Mouse (Mus musculus): ENCODE results near the gene Cdh4. TPM values are rescaled to one million over a fixed set of nuclear protein-coding genes. Genes with fewer than 3 reads are reported as not detected.

The Cdh4 gene
- polyA plus RNA-seq, 1 experiment from 2014 or later: 43.0 TPM

DNA sequence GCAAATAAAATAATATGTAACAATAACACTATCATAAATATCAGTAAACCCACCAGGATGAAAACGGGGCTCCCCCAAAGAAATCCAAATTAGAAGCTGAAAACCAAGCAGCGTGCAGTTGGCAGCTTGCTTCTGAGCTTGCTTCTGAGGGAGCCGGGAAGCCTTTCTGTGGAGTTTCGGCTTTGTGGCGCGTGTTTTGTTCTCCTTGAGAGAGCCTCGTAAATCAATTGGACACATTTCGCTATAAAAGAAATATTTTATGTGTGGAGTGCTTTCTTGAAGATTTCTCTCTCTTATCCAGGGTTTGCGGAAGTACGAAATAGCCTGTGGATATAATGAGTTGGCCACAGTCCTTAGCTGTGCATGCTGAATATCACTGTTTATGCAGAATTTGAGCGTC lies 131.1 kb downstream of the Cdh4 start:
- no peaks in the 10 kb centered on the region for H3K36me3 ChIP-seq (ENCODE audit: control insufficient read depth, insufficient read depth, low read length)
- H3K9ac ChIP-seq (ENCODE audit: low read depth, low read length): no peak overlapping the region
- H3K4me1 ChIP-seq (ENCODE audit: control insufficient read depth, insufficient read depth, low read depth, low read length): peaks cover 5% of the 10 kb centered on the region
- H3K4me2 ChIP-seq (ENCODE audit: low read length): no peak overlapping the region
- no peak overlapping the region for H3K4me3 ChIP-seq (ENCODE audit: low read length)
- no peaks in the 10 kb centered on the region for H3K9me3 ChIP-seq (ENCODE audit: control insufficient read depth, low read length)
- no peak overlapping the region for H3K27ac ChIP-seq (ENCODE audit: low read depth, low read length)
- WGBS: 33% methylated on average over 11 of the region's 11 CpGs
- no peak for ATAC-seq
- no peaks in the 10 kb centered on the region for H3K27me3 ChIP-seq (replicated peaks; ENCODE audit: control insufficient read depth, insufficient read depth, low read length)

DNA sequence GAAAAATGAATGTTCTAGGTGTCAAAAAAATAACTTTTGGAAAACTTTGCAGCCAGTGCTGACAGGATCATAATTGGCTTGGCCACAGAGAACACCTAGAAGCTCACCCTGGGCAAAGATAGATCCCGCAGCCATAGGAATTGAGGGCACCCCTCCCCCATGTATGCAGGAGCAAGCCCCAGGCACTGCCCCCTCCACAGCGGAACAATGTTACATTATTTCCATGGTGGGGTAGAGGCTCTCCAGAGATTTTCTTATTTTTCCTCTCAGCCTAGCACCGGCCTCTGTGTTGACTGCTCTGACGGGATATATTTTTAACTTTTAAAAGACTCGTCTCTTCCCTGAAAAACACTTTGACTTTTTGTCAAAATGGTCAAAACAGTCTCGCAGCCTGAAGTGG lies 131.6 kb downstream of the Cdh4 start:
- Histone ChIP-seq H3K9me3 (ENCODE audit: control insufficient read depth, low read length) (no peaks in the 10 kb centered on the region), H3K4me1 (ENCODE audit: control insufficient read depth, insufficient read depth, low read depth, low read length) (peaks cover 5% of the 10 kb centered on the region), H3K4me2 (ENCODE audit: low read length) (no peak overlapping the region), H3K4me3 (ENCODE audit: low read length) (no peak overlapping the region), H3K27ac (ENCODE audit: low read depth, low read length) (no peak overlapping the region), H3K9ac (ENCODE audit: low read depth, low read length) (no peak overlapping the region), H3K27me3 (replicated peaks; ENCODE audit: control insufficient read depth, insufficient read depth, low read length) (no peaks in the 10 kb centered on the region), H3K36me3 (ENCODE audit: control insufficient read depth, insufficient read depth, low read length) (no peaks in the 10 kb centered on the region)
- 45% methylated on average over 6 of the region's 6 CpGs for WGBS
- no peak for ATAC-seq

DNA sequence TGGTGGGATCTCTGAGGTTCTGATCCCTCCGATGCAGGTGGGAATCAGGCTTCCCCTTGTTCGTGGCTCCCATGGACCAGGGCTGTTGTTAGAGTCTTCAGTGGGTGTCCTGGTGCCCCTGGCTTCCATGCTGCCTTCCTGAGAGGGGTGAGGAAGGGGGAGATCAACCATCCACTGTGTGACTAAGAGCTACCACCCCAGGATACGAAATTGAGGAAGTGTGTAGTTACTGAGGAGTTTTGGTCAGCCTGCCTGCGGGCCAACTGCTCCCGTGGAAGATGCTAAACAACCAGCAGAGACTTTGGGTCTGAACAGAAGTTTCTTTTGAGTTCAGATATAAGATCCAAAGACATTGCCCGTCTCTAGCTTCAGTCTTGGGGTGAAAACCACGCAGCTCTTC lies 133.4 kb downstream of the Cdh4 start:
- H3K27ac ChIP-seq (ENCODE audit: low read depth, low read length): no peak overlapping the region
- 92% methylated on average over 7 of the region's 7 CpGs for whole genome bisulfite sequencing
- H3K4me3 ChIP-seq (ENCODE audit: low read length): no peak overlapping the region
- H3K9me3 ChIP-seq (ENCODE audit: control insufficient read depth, low read length): no peaks in the 10 kb centered on the region
- H3K27me3 ChIP-seq (replicated peaks; ENCODE audit: control insufficient read depth, insufficient read depth, low read length): no peaks in the 10 kb centered on the region
- ATAC-seq: no peak
- no peak overlapping the region for H3K9ac ChIP-seq (ENCODE audit: low read depth, low read length)
- peaks cover 5% of the 10 kb centered on the region; the same call in 1 of the 2 replicates for H3K4me1 ChIP-seq (ENCODE audit: control insufficient read depth, insufficient read depth, low read depth, low read length)
- H3K4me2 ChIP-seq (ENCODE audit: low read length): no peak overlapping the region
- no peaks in the 10 kb centered on the region for H3K36me3 ChIP-seq (ENCODE audit: control insufficient read depth, insufficient read depth, low read length)

DNA sequence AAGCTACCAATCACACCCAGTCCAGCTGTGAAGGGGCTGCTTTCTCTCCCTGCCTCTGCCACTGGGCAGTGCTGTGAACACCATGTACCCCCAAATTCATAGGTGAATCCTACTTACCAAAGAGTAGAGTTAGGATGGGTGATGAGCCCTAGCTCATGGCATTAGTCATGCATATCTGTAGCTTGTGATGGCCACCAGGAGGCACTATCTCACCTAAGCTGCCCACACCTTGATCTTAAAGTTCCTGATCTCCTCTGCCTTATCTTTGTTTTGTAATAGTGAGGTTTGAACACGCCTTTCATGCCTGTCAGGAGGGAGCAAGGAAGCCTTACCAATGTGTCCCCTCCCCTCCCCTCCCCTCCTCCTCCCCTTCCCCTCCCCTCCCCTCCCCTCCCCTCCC lies 134.0 kb downstream of the Cdh4 start:
- no peak for ATAC-seq
- no peak overlapping the region for H3K4me2 ChIP-seq (ENCODE audit: low read length)
- H3K27ac ChIP-seq (ENCODE audit: low read depth, low read length): no peak overlapping the region
- H3K27me3 ChIP-seq (replicated peaks; ENCODE audit: control insufficient read depth, insufficient read depth, low read length): no peaks in the 10 kb centered on the region
- WGBS: 83% methylated on average over 1 of the region's 1 CpGs
- H3K9ac ChIP-seq (ENCODE audit: low read depth, low read length): no peak overlapping the region
- H3K9me3 ChIP-seq (ENCODE audit: control insufficient read depth, low read length): no peaks in the 10 kb centered on the region
- peaks cover 5% of the 10 kb centered on the region; the same call in 1 of the 2 replicates for H3K4me1 ChIP-seq (ENCODE audit: control insufficient read depth, insufficient read depth, low read depth, low read length)
- H3K4me3 ChIP-seq (ENCODE audit: low read length): no peak overlapping the region
- no peaks in the 10 kb centered on the region for H3K36me3 ChIP-seq (ENCODE audit: control insufficient read depth, insufficient read depth, low read length)

DNA sequence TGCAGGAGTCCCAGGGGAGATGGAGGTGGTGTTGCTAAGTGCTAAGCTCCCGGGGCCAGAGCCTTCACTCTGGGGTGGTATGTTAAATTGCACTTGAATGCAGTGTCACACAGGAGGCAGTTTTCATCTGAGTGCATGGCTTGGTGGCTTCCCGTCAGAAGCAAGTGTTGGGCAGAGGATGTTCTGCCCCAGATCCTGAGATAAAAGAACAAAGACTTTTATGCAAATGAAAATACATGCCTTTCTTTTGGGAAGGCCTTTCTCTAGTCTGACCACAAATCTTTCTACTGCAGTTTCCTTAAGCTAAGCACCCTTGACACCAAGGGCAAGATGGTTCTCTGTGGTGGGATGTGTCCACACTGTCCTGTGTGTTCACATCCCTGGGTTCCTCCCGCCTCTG lies 136.1 kb downstream of the Cdh4 start:
- Histone ChIP-seq H3K36me3 (ENCODE audit: control insufficient read depth, insufficient read depth, low read length) (no peaks in the 10 kb centered on the region), H3K4me3 (ENCODE audit: low read length) (no peak overlapping the region), H3K27ac (ENCODE audit: low read depth, low read length) (no peak overlapping the region), H3K9ac (ENCODE audit: low read depth, low read length) (no peak overlapping the region), H3K4me2 (ENCODE audit: low read length) (no peak overlapping the region), H3K4me1 (ENCODE audit: control insufficient read depth, insufficient read depth, low read depth, low read length) (peaks cover under 1% of the 10 kb centered on the region; the same call in 1 of the 2 replicates), H3K27me3 (replicated peaks; ENCODE audit: control insufficient read depth, insufficient read depth, low read length) (no peaks in the 10 kb centered on the region), H3K9me3 (ENCODE audit: control insufficient read depth, low read length) (no peaks in the 10 kb centered on the region)
- WGBS: 65% methylated on average over 3 of the region's 3 CpGs
- no peak for ATAC-seq

DNA sequence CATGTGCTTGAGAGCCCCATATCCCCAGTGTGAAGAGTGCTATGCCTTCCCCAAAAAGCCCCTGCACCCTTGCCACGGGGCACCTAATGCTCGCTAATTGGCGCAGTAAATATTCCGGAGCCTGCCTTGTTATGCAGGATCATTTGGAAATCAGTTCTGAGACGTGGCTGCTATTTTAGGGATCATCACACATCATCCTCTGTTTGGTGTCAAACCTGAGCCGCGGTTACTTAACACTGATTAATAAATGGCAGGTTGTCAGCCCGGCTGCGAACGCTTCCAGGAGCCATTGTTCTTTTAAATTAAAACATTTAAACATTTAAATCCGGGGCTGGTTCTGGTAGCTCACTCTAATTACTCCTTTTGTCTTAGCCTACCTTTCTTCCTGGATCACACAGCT lies 136.6 kb downstream of the Cdh4 start:
- Histone ChIP-seq H3K9ac (ENCODE audit: low read depth, low read length) (no peak overlapping the region), H3K27me3 (replicated peaks; ENCODE audit: control insufficient read depth, insufficient read depth, low read length) (no peaks in the 10 kb centered on the region), H3K36me3 (ENCODE audit: control insufficient read depth, insufficient read depth, low read length) (no peaks in the 10 kb centered on the region), H3K4me2 (ENCODE audit: low read length) (no peak overlapping the region), H3K4me1 (ENCODE audit: control insufficient read depth, insufficient read depth, low read depth, low read length) (peaks cover 6% of the 10 kb centered on the region), H3K9me3 (ENCODE audit: control insufficient read depth, low read length) (no peaks in the 10 kb centered on the region), H3K4me3 (ENCODE audit: low read length) (no peak overlapping the region), H3K27ac (ENCODE audit: low read depth, low read length) (no peak overlapping the region)
- ATAC-seq: no peak
- 69% methylated on average over 11 of the region's 11 CpGs for WGBS

DNA sequence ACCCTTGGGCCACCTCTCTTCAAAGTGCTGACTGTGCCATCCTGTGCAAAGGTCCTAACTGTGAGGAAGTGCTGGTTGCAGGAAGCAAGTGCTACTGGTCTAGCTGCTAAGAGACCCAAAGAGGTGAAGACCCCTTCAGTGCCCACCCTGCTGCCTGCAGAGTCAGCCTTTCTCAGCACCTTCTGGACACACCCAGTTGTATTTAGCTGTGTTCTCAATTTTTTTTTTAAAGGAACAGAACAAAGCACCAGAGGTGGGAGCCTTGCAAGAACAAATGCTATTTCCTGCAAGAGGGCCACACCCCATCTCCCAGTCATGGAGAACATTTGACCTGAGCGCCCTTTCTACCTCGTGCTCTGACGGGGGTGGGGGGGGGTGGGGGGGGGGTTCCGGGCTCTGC lies 138.2 kb downstream of the Cdh4 start:
- H3K9me3 ChIP-seq (ENCODE audit: control insufficient read depth, low read length): no peaks in the 10 kb centered on the region
- WGBS: 50% methylated on average over 3 of the region's 4 CpGs
- H3K9ac ChIP-seq (ENCODE audit: low read depth, low read length): no peak overlapping the region
- no peaks in the 10 kb centered on the region for H3K27me3 ChIP-seq (replicated peaks; ENCODE audit: control insufficient read depth, insufficient read depth, low read length)
- peaks cover 7% of the 10 kb centered on the region for H3K4me1 ChIP-seq (ENCODE audit: control insufficient read depth, insufficient read depth, low read depth, low read length)
- H3K36me3 ChIP-seq (ENCODE audit: control insufficient read depth, insufficient read depth, low read length): no peaks in the 10 kb centered on the region
- no peak for ATAC-seq
- H3K4me2 ChIP-seq (ENCODE audit: low read length): no peak overlapping the region
- no peak overlapping the region for H3K27ac ChIP-seq (ENCODE audit: low read depth, low read length)
- no peak overlapping the region for H3K4me3 ChIP-seq (ENCODE audit: low read length)

DNA sequence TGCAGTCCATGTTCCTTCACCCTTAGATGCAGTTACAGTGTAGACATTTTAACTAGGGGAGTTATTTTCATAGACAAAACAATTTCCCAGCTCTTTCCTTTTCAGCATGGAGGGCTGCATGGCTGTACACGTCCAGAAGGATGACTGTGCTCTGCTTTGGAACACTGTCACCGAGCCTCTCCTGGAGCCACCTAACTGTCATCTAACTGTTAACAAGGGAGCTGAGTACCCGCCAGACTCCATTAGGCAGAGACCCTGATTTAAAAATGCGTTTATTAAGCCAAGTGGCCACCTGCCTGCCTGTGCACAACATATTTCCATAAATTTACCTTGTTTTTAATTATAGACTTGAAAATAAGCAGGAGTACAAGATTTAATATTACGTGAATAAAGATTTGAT lies 138.8 kb downstream of the Cdh4 start:
- no peak overlapping the region for H3K27ac ChIP-seq (ENCODE audit: low read depth, low read length)
- H3K4me2 ChIP-seq (ENCODE audit: low read length): no peak overlapping the region
- H3K9ac ChIP-seq (ENCODE audit: low read depth, low read length): no peak overlapping the region
- peaks cover 7% of the 10 kb centered on the region for H3K4me1 ChIP-seq (ENCODE audit: control insufficient read depth, insufficient read depth, low read depth, low read length)
- no peaks in the 10 kb centered on the region for H3K27me3 ChIP-seq (replicated peaks; ENCODE audit: control insufficient read depth, insufficient read depth, low read length)
- no peaks in the 10 kb centered on the region for H3K36me3 ChIP-seq (ENCODE audit: control insufficient read depth, insufficient read depth, low read length)
- no peaks in the 10 kb centered on the region for H3K9me3 ChIP-seq (ENCODE audit: control insufficient read depth, low read length)
- WGBS: 55% methylated on average over 5 of the region's 5 CpGs
- ATAC-seq: no peak
- no peak overlapping the region for H3K4me3 ChIP-seq (ENCODE audit: low read length)

DNA sequence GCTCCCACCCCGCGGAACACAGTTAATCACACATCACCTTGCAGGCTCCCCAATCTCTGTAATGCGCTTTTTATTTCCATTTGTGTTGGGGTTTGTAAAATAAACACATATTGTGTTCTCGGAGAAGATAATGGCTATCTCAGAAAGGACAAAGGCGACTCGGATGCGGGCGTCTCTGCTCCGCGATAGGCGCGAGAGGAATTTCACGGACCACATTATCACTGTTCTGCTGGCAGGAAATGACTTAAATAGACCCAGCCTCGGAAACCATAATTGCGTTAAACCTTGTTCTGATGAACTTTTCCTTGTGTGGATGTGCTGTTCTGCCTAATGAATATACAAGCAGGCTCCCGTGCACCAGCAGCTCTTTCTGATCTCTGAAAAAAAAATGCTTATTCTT lies 140.7 kb downstream of the Cdh4 start:
- Histone ChIP-seq H3K27me3 (replicated peaks; ENCODE audit: control insufficient read depth, insufficient read depth, low read length) (no peaks in the 10 kb centered on the region), H3K27ac (ENCODE audit: low read depth, low read length) (no peak overlapping the region), H3K9me3 (ENCODE audit: control insufficient read depth, low read length) (no peaks in the 10 kb centered on the region), H3K4me1 (ENCODE audit: control insufficient read depth, insufficient read depth, low read depth, low read length) (peaks cover 7% of the 10 kb centered on the region), H3K9ac (ENCODE audit: low read depth, low read length) (no peak overlapping the region), H3K4me2 (ENCODE audit: low read length) (0 out of 2 replicates have a peak overlapping the region, but pooled peaks have one; percentile 16), H3K4me3 (ENCODE audit: low read length) (no peak overlapping the region), H3K36me3 (ENCODE audit: control insufficient read depth, insufficient read depth, low read length) (no peaks in the 10 kb centered on the region)
- 48% methylated on average over 16 of the region's 16 CpGs for WGBS
- no peak for ATAC-seq

DNA sequence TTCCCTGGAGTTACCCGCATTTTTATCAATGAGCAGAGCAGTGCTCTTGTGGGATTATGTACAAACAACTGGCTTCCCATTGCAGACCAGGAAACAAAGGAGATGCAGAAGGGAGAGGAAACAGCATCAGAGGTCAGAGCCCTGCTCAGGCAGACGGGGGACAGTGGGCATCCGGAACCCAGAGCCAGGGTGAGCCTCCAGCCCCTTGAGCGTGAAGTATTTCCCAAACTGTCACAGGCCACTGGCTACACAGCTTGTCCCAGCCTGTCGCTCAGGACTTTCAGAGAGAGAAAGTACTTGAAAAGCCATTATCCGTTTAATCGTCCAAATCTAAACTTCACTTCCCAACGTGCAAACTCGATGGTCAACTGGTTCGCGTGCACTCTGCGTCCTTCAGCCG lies 142.4 kb downstream of the Cdh4 start:
- ATAC-seq: no peak
- H3K36me3 ChIP-seq (ENCODE audit: control insufficient read depth, insufficient read depth, low read length): no peaks in the 10 kb centered on the region
- H3K27ac ChIP-seq (ENCODE audit: low read depth, low read length): no peak overlapping the region
- peaks cover 7% of the 10 kb centered on the region for H3K4me1 ChIP-seq (ENCODE audit: control insufficient read depth, insufficient read depth, low read depth, low read length)
- H3K4me3 ChIP-seq (ENCODE audit: low read length): no peak overlapping the region
- WGBS: 60% methylated on average over 13 of the region's 13 CpGs
- no peaks in the 10 kb centered on the region for H3K27me3 ChIP-seq (replicated peaks; ENCODE audit: control insufficient read depth, insufficient read depth, low read length)
- no peak overlapping the region for H3K9ac ChIP-seq (ENCODE audit: low read depth, low read length)
- no peak overlapping the region for H3K4me2 ChIP-seq (ENCODE audit: low read length)
- no peaks in the 10 kb centered on the region for H3K9me3 ChIP-seq (ENCODE audit: control insufficient read depth, low read length)
